Mouse (Mus musculus) liver, embryonic 14.5 days (tissue): ENCODE measurements around the gene Cda. TPM values are rescaled to one million over a fixed set of nuclear protein-coding genes. Genes with fewer than 3 reads are reported as not detected.

ENCODE experiments used
- ATAC-seq: fragments of 200-750 bp; cut with Nextera tagmentation; 2 replicates; pipeline ENCODE4 v1.8.0; 2017; ENCODE audit warnings: moderate number of reproducible peaks, mild to moderate bottlenecking, moderate library complexity; ENCODE audit not compliant: insufficient read depth
- DNase-seq, 3 experiments: peaks; one replicate each; pipeline ENCODE4 v3.0.0-alpha.2; 2012 to 2013; ENCODE audit warnings: low read depth in 3 of 3, low spot score in 3 of 3
- H3K27ac ChIP-seq: fragments of 300-500 bp; sonication (generic); 2 replicates; pipeline ENCODE4 v1.5.1; 2014; ENCODE audit warnings: moderate library complexity, mild to moderate bottlenecking, control low read depth, inconsistent platforms
- H3K27me3 ChIP-seq: fragments of 300-500 bp; sonication (generic); 2 replicates; pipeline ENCODE4 v1.6.1; 2014; ENCODE audit warnings: mild to moderate bottlenecking, low read length, moderate library complexity; ENCODE audit not compliant: control insufficient read depth, insufficient read depth
- H3K36me3 ChIP-seq: fragments of 300-500 bp; sonication (generic); replicated peaks from 2 replicates; pipeline ENCODE4 v1.6.1; 2014; ENCODE audit warnings: low read depth; ENCODE audit not compliant: control insufficient read depth, insufficient read depth
- H3K4me1 ChIP-seq, 2 experiments: fragments of 200-500 bp in 1 of 2; fragments of 300-500 bp in 1 of 2; sonication (generic) in 1 of 2; replicated peaks; 2 replicates each; pipeline ENCODE4 v1.6.1; 2012 to 2014; ENCODE audit warnings: antibody characterized with exemption in 1 of 2, inconsistent platforms in 1 of 2, low read length in 1 of 2; ENCODE audit not compliant: control insufficient read depth in 2 of 2, insufficient read depth in 2 of 2
- H3K4me2 ChIP-seq: fragments of 300-500 bp; sonication (generic); 2 replicates; pipeline ENCODE4 v1.6.1; 2014; ENCODE audit warnings: low read depth, mild to moderate bottlenecking, control low read depth, moderate library complexity
- H3K4me3 ChIP-seq, 2 experiments: fragments of 200-500 bp in 1 of 2; fragments of 300-500 bp in 1 of 2; sonication (generic) in 1 of 2; 2 replicates each; pipeline ENCODE4 v1.5.1; 2012 to 2014; ENCODE audit warnings: low read depth in 2 of 2, low read length in 2 of 2, mild to moderate bottlenecking in 2 of 2, control low read depth in 1 of 2, inconsistent platforms in 1 of 2, moderate library complexity in 1 of 2; ENCODE audit not compliant: insufficient read depth in 1 of 2
- H3K9ac ChIP-seq: fragments of 300-500 bp; sonication (generic); replicated peaks from 2 replicates; pipeline ENCODE4 v1.6.1; 2014; ENCODE audit warnings: mild to moderate bottlenecking, control low read depth, moderate library complexity
- H3K9me3 ChIP-seq: fragments of 300-500 bp; sonication (generic); 2 replicates; pipeline ENCODE4 v1.6.1; 2016; ENCODE audit warnings: low read length, mixed read lengths; ENCODE audit not compliant: control insufficient read depth
- CTCF ChIP-seq: IDR thresholded peaks from 2 replicates; pipeline ENCODE4 v1.5.1; 2016; ENCODE audit warnings: antibody characterized with exemption, low read depth, control low read depth
- EP300 ChIP-seq: IDR thresholded peaks from 2 replicates; pipeline ENCODE4 v1.6.1; 2016; ENCODE audit warnings: antibody characterized with exemption, low read depth
- WGBS: fragments of 180-500 bp; shearing (Covaris S2); extraction: QIAGEN DNeasy Blood & Tissue Kit; methylation state at CpG from one replicate; pipeline ENCODE4 v1.1.7; 2014; ENCODE audit not compliant: insufficient replicate concordance; 5-methylcytosine and 5-hydroxymethylcytosine counted together
- polyA plus RNA-seq, 2 experiments: library from polyadenylated mRNA; depleted of rRNA in 1 of 2; stranded (reverse) in 1 of 2; unstranded in 1 of 2; fragments of >200 nt; fragmentation: Nextera tagmentation in 1 of 2; extraction: Ambion mirVana in 1 of 2; gene quantifications; 2 replicates each; pipeline versions ENCODE4 v1.2.1 to v1.2.3; 2012 to 2014

The Cda gene
- polyA plus RNA-seq, 2 experiments, result 2.6 to 3.7 TPM

- peaks cover 13% of the 10 kb centered on the region for H3K36me3 ChIP-seq
- TF ChIP-seq CTCF (no peak), EP300 (0 out of 2 replicates have a peak, but pooled peaks have one; percentile 3)
- H3K4me3 ChIP-seq, result peak within 1 kb of the TSS; percentile 92 to 93
- DNase-seq (peak; percentile 99), ATAC-seq (peak; percentile 98)
- H3K9ac ChIP-seq, result peak within 1 kb of the TSS; percentile 90
- H3K27ac ChIP-seq, result peak within 1 kb of the TSS; percentile 70
- H3K4me2 ChIP-seq, result peak within 1 kb of the TSS; percentile 82
- H3K27me3 ChIP-seq, result no peaks in the 10 kb centered on the region
- under 1% methylated on average over 64 of the region's 64 CpGs for WGBS
- no peaks in the 10 kb centered on the region for H3K9me3 ChIP-seq
- peaks cover 4 to 17% of the 10 kb centered on the region in 2 experiments for H3K4me1 ChIP-seq
Measured at GRCm38 (mm10) chr4:138304340-138305104, 63.3 kb downstream of the Cda start, which contains the start of gene Ddost. TSS of gene Ddost (plus strand) at chr4:138304730.

GRCm38 (mm10) chr4:138303742-138304141, 64.0 kb downstream of the Cda start:
- Histone ChIP-seq H3K9me3 (no peaks in the 10 kb centered on the region), H3K27ac (peak overlapping the region; percentile 70), H3K4me2 (peak overlapping the region; percentile 79), H3K27me3 (no peaks in the 10 kb centered on the region), H3K4me3 (peak overlapping the region; percentile 92 to 93), H3K9ac (peak overlapping the region; percentile 59), H3K4me1 (peaks cover 4 to 17% of the 10 kb centered on the region in 2 experiments), H3K36me3 (peaks cover 12% of the 10 kb centered on the region)
- whole genome bisulfite sequencing, result 7% methylated on average over 18 of the region's 18 CpGs
- TF ChIP-seq EP300 (no peak), CTCF (no peak)
- no peak for ATAC-seq
- DNase-seq, result no peak

GRCm38 (mm10) chr4:138303011-138303410, 64.8 kb downstream of the Cda start:
- Histone ChIP-seq H3K9ac (no peak overlapping the region), H3K4me2 (peak overlapping the region; percentile 79), H3K4me1 (peaks cover 4 to 17% of the 10 kb centered on the region in 2 experiments), H3K9me3 (no peaks in the 10 kb centered on the region), H3K36me3 (peaks cover 8% of the 10 kb centered on the region), H3K27me3 (no peaks in the 10 kb centered on the region), H3K4me3 (no peak overlapping the region), H3K27ac (no peak overlapping the region)
- 90% methylated on average over 3 of the region's 3 CpGs for WGBS
- DNase-seq (no peak), ATAC-seq (no peak)
- TF ChIP-seq CTCF, result no peak
- TF ChIP-seq EP300, result no peak

- no peak overlapping the region for H3K4me3 ChIP-seq
- H3K4me1 ChIP-seq, result peaks cover 4 to 17% of the 10 kb centered on the region in 2 experiments
- H3K27me3 ChIP-seq, result no peaks in the 10 kb centered on the region
- no peaks in the 10 kb centered on the region for H3K36me3 ChIP-seq
- H3K27ac ChIP-seq, result no peak overlapping the region
- TF ChIP-seq EP300 (no peak), CTCF (no peak)
- H3K9ac ChIP-seq, result no peak overlapping the region
- DNase-seq, result no peak
- no peak for ATAC-seq
- H3K9me3 ChIP-seq, result no peaks in the 10 kb centered on the region
- WGBS, result 70% methylated on average over 10 of the region's 10 CpGs
- no peak overlapping the region for H3K4me2 ChIP-seq
Measured at GRCm38 (mm10) chr4:138301271-138301780, 66.5 kb downstream of the Cda start.

- Histone ChIP-seq H3K27me3 (no peaks in the 10 kb centered on the region), H3K27ac (no peak overlapping the region), H3K9me3 (no peaks in the 10 kb centered on the region), H3K36me3 (no peaks in the 10 kb centered on the region), H3K4me3 (no peak overlapping the region), H3K4me2 (no peak overlapping the region), H3K4me1 (no peaks in the 10 kb centered on the region), H3K9ac (no peak overlapping the region)
- WGBS, result 78% methylated on average over 11 of the region's 14 CpGs
- DNase-seq, result no peak
- ATAC-seq, result no peak
- TF ChIP-seq CTCF, result no peak
- no peak for TF ChIP-seq EP300
Measured at GRCm38 (mm10) chr4:138293949-138294550, 73.7 kb downstream of the Cda start.
